Mouse (Mus musculus): ENCODE measurements at regions not wholly inside any gene's neighbourhood (a gene's known extent, or its start where the extent isn't known, plus 50 kb on each side); places are given as distances from the start of the nearest gene placed in this dataset.

DNA sequence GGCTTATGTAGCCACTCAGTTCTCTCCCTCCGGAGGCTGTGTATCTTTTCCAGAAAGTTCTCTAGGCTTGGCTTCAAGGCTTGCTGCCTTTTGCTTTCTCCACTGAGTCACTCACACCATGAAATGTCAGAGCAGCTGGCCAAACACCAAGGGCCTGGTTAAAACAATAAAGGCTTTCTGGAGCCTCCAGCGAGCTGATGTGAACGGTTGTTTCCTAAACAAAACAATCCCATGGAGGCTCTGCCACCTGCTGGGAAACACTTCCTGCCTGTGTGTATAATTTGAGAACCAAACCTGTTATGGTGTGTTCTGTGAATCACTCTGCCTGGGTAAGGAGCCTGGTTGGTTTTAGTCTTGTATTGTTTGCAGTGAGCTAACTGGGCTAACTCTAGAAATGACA is 96.7 kb upstream of the Tspan5 start:
- no peak for TF ChIP-seq GATA1 (IDR thresholded peaks at IDR 0.05; ENCODE audit: low read length)
- TF ChIP-seq TAL1 (IDR thresholded peaks at IDR 0.05; ENCODE audit: low read length): no peak

All from erythroblast, embryonic 14.5 days (primary cell).